Mouse (Mus musculus): ENCODE results near the gene Olfr632.
"Not testable (repeated sequence)": the region's sequence is repeated elsewhere in the genome, so short reads cannot be mapped to it uniquely, and the experiment has no call there.

Gene Olfr632

DNA sequence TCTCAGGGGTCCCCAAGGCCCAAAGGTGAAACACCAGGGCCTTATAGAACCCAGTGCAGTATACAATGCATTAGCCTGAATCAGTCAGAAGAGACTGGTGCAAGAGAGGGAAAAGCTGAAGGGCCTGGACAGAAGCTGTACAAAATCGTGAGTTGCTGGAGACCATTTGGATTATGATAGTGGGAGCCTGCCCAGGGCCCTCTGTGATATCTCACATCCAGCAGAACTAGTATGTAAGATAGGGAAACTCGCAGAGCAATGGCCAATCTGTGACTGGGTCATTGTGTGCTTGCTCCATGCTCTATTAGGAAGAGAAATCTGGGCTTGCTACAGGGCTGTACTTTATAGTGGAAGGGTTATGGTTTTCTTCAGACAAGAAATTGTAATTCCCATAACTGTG lies at the start of gene Olfr632:
TSS of gene Olfr632 (plus strand) at position 84 of the 400 bp plus-strand sequence.
- no peak for DNase-seq (ENCODE audit: low spot score)

DNA sequence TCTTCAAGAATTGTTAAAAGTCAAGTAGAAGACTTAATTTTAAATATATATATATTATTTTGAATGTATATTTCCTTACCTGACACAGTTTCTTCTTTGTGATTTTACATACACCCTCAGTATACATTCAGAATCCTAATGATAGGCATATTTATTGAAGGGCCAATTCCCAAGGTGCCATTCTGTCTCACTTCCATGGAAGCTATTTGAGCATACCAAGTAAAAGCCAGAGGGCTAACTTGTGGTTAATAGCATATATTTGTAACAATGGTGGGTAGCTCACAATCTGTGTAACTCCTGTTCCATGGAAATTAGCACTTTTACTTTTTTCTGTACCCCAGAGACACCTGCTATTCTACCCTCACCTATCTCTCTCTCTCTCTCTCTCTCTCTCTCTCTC lies 48.0 kb upstream of the Olfr632 start, which contains the start of gene Olfr66:
TSS of gene Olfr66 (minus strand) at position 101 of the 400 bp plus-strand sequence.
- DNase-seq (ENCODE audit: low spot score): no peak

DNA sequence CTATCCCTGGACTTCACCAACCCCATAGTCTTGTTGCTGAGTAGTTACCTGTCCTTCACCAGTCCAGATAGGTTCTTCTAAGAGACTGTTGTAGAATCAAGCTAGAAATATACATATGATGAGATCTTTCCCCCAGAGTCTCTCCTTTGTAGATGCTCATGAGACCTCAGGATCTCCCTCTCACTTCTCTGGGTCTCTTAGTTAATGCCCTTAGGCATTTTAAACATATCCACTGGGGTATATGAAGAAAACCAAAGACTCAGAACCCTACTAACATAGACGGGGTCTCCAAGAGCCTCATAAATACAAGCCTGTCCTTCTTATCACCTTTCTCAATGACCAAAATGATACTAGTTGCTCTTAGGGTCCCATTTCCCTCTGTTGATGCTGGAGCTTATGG lies 39.8 kb upstream of the Olfr632 start, which contains the start of gene Olfr64:
TSS of gene Olfr64 (minus strand) at position 101 of the 400 bp plus-strand sequence.
- DNase-seq (ENCODE audit: low spot score): no peak

DNA sequence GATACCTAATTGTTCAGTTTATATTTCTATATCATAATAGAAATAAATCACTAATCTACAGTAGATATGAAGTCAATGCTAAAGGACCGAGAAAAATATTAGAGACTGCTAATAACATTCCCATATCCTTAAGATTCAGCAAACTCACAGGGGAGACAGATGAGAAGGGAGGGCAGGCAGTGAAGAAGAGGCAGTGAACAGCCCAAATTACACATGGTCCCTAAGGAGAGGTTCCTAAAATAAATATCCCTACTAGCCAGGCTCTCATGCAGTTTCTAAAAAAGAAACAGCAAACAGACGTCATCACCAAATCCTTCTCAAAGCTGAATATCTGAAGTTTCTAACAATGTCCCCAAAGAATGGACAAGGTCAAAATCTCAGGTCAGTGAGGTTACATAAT lies 31.0 kb upstream of the Olfr632 start, which contains the start of gene Olfr65:
TSS of gene Olfr65 (plus strand) at position 301 of the 400 bp plus-strand sequence.
- no peak for DNase-seq (ENCODE audit: low spot score)

DNA sequence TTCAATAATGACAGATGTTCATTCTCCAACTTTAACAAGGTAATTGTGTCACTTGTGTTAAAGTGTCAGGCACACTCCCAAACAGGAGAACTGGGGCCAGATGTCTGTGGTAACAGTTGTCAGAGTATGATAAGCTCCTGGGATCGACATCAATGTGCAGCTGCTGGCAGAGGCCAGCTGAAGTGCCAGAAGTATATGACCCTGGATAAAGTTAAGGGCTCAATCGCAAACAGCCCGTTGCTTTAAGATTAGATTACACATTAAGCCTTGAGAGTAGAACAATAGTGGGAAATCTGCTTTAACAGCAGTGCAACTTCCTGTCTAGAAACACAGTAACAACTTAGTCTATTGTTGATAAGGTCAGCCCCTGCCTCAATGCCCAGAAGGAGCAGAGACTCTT lies 24.1 kb upstream of the Olfr632 start:
- DNase-seq (ENCODE audit: low spot score): no peak

DNA sequence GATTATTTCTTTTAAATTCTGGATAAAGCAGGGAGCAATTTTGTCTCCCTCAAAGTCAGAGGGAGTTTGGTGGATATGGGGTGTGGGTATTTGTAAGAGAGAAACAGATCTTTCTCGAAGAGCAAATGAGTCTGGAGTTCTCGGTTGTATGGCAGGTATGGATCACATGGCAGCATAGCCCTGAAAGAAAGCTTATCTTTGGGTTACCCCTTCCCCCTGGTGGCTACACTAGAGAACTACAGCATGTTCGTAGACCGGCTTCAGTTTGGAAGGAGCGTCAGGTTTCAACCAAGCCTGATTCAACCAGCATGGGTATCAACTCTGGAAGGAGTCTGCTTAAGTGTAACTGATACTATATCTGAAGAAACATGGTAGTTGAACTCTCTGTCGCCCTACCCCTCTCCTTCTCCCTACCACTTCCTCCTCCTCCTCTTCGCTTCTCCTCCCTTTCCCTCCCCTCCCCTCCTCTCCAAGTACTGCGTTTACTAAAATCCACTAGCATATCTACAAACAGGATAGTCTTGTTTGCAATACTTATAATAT lies 21.1 kb upstream of the Olfr632 start:
- DNase-seq (ENCODE audit: low spot score): no peak

DNA sequence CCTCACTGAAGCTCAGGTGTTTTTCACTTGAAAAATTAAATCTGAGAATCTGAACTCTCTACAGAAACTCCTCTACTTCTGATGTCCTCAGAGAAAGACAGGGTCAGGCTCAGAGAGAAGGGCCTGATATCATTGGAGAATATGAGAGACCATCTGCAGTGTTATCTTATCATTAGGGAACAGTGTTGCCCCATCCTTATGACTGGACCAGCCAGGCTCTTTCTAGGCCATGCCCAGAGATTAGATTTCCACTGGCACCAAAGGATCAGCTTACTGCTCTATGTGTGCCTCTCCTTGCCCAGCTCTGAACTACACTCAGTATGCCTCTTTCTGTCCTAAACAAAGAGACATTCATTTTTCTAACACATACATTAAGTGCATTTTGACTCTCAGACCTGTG lies 18.8 kb upstream of the Olfr632 start:
- DNase-seq (ENCODE audit: low spot score): no peak

DNA sequence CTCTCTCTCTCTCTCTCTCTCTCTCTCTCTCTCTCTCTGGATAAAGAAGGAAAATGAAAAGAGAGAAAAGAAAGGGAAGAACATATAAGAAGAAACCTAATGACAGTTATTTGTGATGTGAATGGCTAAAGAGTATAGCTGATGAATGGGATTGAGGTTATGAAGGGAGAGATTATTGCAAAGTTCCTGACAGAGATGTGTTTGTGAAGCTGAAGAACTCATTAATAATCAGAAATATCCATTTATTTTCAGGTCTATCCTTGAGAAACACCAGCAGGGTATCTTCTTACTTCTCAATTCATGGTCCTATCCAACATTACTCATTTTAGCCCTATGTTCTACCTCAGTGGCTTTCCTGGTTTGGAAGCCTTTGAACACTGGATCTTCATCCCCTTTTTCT lies 5.6 kb upstream of the Olfr632 start, which contains the start of gene Olfr631:
TSS of gene Olfr631 (plus strand) at position 301 of the 400 bp plus-strand sequence.
- DNase-seq (ENCODE audit: low spot score): no peak

DNA sequence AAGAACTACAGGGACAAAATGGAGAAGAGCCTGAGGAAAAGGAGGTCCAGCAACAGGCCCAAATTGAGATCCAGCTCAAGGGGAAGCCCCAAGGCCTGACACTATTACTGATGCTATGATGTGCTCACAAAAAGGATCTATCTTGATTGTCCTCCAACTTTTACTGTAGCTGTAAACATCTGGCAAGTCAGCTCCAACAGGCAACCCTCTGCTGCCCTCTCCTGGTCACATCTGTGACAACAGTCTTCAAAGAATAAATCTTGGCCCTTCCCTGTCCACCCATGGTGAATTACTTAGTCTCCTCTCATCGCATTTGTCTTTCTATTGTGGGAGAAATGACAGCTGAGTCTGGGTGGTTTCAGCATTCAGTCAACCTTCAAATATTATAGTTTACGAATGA lies 8.6 kb downstream of the Olfr632 start:
- DNase-seq (ENCODE audit: low spot score): peak; percentile 5

DNA sequence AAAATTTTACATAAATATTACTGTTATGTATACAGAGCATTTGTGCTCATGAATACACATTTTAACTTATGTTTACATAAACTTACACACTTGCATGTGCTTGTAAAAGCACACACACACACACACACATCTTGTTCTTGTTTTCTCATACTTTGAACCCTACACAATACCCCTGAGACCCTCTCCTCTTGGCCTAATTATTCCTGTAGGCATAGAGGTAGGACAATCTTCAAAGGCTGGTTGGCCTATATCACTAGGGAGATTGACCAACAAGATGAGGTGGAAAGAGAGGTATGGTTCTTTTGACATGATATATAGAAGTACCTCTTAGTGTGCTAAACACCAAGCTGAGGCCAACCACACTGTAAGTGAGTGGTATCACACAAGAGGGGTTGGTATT lies 10.0 kb downstream of the Olfr632 start, which contains the start of gene Olfr633:
TSS of gene Olfr633 (plus strand) at position 301 of the 400 bp plus-strand sequence.
- DNase-seq (ENCODE audit: low spot score): no peak

DNA sequence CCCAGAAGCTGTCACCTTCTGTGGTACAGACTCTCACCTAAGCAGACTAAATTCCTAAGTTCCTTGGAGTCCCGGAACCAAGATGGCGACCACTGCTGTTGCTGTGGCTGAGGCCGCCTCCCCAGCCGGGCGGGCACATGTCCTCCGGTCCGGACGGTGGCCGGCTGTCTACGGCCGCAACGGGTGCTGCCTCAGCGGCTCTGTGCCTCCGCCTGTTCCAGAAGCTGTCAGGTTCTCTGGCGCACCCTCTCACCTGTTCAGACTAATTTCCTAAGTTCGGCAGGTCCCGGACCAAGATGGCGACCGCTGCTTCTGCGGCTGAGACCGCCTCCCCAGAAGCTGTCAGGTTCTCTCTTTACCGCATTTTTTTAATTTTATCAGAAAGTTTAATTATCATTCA lies 32.7 kb downstream of the Olfr632 start:
- DNase-seq (ENCODE audit: low spot score): not testable (repeated sequence)

DNA sequence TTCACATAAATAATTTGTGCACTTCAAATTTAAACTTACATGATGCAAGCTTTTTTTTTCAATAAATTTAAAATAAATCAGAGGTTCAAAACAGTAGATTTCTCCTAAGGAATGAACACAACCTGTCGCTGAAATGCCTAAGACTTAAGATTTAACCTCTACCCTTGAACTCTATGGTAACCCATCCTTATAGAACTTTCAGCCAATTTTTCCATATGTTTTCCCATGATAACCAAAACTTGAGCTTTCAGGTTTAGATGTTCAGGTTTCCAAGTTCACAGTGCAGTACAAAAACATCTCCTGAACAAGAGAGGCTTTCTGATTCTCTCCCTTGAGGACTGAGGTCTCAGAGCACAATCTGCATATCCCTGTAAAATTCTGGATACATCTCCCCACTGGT lies 36.7 kb downstream of the Olfr632 start, which contains the start of gene Olfr635:
TSS of gene Olfr635 (plus strand) at position 301 of the 400 bp plus-strand sequence.
- no peak for DNase-seq (ENCODE audit: low spot score)

DNA sequence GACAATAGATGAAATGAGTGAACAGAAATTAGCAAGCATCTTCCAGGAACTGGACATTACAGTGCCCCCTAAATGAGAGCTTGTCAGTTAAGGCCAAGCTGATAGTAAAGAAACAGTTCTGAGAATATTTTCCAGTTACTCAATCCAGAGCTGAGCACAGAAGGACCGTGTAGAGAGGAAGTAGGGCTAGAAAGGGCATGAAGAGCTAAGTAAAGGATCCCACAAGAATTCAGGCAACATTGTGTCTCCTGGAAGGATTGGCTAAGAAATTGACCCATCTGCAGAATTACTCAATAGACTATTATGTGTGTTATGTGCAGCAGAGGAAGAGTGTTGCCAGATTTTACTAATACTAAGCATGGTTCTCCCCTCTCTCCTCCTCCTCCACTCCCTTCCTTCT lies 37.6 kb downstream of the Olfr632 start:
- no peak for DNase-seq (ENCODE audit: low spot score)

Measured in lung, postnatal 25 days (tissue).